Mouse (Mus musculus) 3134 (cell line): Measurements from ENCODE around the gene Galnt16.

Experiments used
- DNase-seq: peaks from one replicate; pipeline ENCODE4 v3.0.0-alpha.2; 2011; ENCODE audit warnings: low spot score; ENCODE audit not compliant: insufficient read length; ENCODE audit errors: extremely low read depth

The Galnt16 gene

GRCm38 (mm10) chr12:80654659-80655025 is 136.6 kb downstream of the Galnt16 start:
- DNase-seq: no peak

- no peak for DNase-seq
Measured at GRCm38 (mm10) chr12:80658661-80659060, 140.6 kb downstream of the Galnt16 start.

- no peak for DNase-seq
Measured at GRCm38 (mm10) chr12:80662322-80662721, 144.2 kb downstream of the Galnt16 start.

GRCm38 (mm10) chr12:80663935-80664334 is 145.9 kb downstream of the Galnt16 start:
- no peak for DNase-seq

GRCm38 (mm10) chr12:80668391-80668790 is 150.3 kb downstream of the Galnt16 start:
- DNase-seq: no peak

- no peak for DNase-seq
Measured at GRCm38 (mm10) chr12:80673170-80673569, 155.1 kb downstream of the Galnt16 start.
